Mouse (Mus musculus) left cerebral cortex, postnatal 25 days (tissue): ENCODE results near the gene Ap5z1. TPM values are rescaled to one million over a fixed set of nuclear protein-coding genes. Genes with fewer than 3 reads are reported as not detected.

Experiments used
- DNase-seq, 2 experiments: peaks; one replicate each; pipeline ENCODE4 v3.0.0; 2022; ENCODE audit warnings: low spot score in 2 of 2, mixed read lengths in 1 of 2
- intact Hi-C: fragments of 180-260 bp; cut with DNase I; formaldehyde crosslinking; loops from one replicate; pipeline ENCODE4 v1.15.1; 2025
- total RNA-seq, 2 experiments: library from RNA; stranded (reverse); gene quantifications; 2 replicates each; pipeline ENCODE4 v1.2.3; 2021

The Ap5z1 gene
- total RNA-seq = 10 to 100 TPM; 19.0 TPM

- intact Hi-C loops = no loop called here
- DNase-seq = peak; percentile 89 to 94
These were observed at the start of gene Ap5z1 for GRCm38 (mm10) chr5:142463461-142464454. Gene Ap5z1, plus strand, starts transcription at chr5:142463944.

- intact Hi-C loops = no loop called here
- no peak for DNase-seq
These were observed 48.3 kb upstream of the Ap5z1 start for GRCm38 (mm10) chr5:142415401-142415800.

- peak in 1 of 2 experiments; percentile 68 for DNase-seq
- intact Hi-C loops = no loop called here
These were observed 47.5 kb upstream of the Ap5z1 start for GRCm38 (mm10) chr5:142416070-142416775.

- intact Hi-C loops = no loop called here
- DNase-seq = no peak
These were observed 46.6 kb upstream of the Ap5z1 start for GRCm38 (mm10) chr5:142417104-142417503.

GRCm38 (mm10) chr5:142417876-142418275 is 45.9 kb upstream of the Ap5z1 start:
- intact Hi-C loops = no loop called here
- DNase-seq = no peak

GRCm38 (mm10) chr5:142418419-142418818 is 45.3 kb upstream of the Ap5z1 start:
- no peak for DNase-seq
- intact Hi-C loops = no loop called here

GRCm38 (mm10) chr5:142420317-142420716 is 43.4 kb upstream of the Ap5z1 start:
- intact Hi-C loops = no loop called here
- DNase-seq = peak in 1 of 2 experiments; percentile 55

GRCm38 (mm10) chr5:142420920-142421319 is 42.8 kb upstream of the Ap5z1 start:
- intact Hi-C loops = no loop called here
- no peak for DNase-seq

GRCm38 (mm10) chr5:142421886-142422285 is 41.9 kb upstream of the Ap5z1 start:
- no peak for DNase-seq
- intact Hi-C loops = no loop called here

GRCm38 (mm10) chr5:142423141-142423540 is 40.6 kb upstream of the Ap5z1 start:
- intact Hi-C loops = no loop called here
- no peak for DNase-seq

- intact Hi-C loops = no loop called here
- no peak for DNase-seq
These were observed 40.0 kb upstream of the Ap5z1 start for GRCm38 (mm10) chr5:142423701-142424100.

- intact Hi-C loops = no loop called here
- DNase-seq = no peak
These were observed 39.0 kb upstream of the Ap5z1 start for GRCm38 (mm10) chr5:142424627-142425349.

- intact Hi-C loops = no loop called here
- no peak for DNase-seq
These were observed 37.3 kb upstream of the Ap5z1 start for GRCm38 (mm10) chr5:142426476-142426875.

- no peak for DNase-seq
- intact Hi-C loops = no loop called here
These were observed 35.9 kb upstream of the Ap5z1 start for GRCm38 (mm10) chr5:142427876-142428275.

- no peak for DNase-seq
- intact Hi-C loops = no loop called here
These were observed 35.1 kb upstream of the Ap5z1 start for GRCm38 (mm10) chr5:142428691-142429090.

- no peak for DNase-seq
These were observed 32.7 kb upstream of the Ap5z1 start for GRCm38 (mm10) chr5:142431029-142431428.

GRCm38 (mm10) chr5:142431811-142432434 is 31.8 kb upstream of the Ap5z1 start:
- no peak for DNase-seq
- intact Hi-C loops = no loop called here

More at GRCm38 (mm10) chr5:142431029-142431428, 32.7 kb upstream of the Ap5z1 start:
- intact Hi-C loops = no loop called here

GRCm38 (mm10) chr5:142432695-142433094 is 31.0 kb upstream of the Ap5z1 start:
- intact Hi-C loops = no loop called here
- DNase-seq = no peak

- intact Hi-C loops = no loop called here
- DNase-seq = peak; percentile 71 to 93
These were observed 29.7 kb upstream of the Ap5z1 start for GRCm38 (mm10) chr5:142434052-142434451.
